Mouse (Mus musculus): ENCODE results near the gene Nhlh1.
A peak's percentile ranks its signal among the peaks of the same experiment; 100 is the strongest.

Nhlh1 gene

DNA sequence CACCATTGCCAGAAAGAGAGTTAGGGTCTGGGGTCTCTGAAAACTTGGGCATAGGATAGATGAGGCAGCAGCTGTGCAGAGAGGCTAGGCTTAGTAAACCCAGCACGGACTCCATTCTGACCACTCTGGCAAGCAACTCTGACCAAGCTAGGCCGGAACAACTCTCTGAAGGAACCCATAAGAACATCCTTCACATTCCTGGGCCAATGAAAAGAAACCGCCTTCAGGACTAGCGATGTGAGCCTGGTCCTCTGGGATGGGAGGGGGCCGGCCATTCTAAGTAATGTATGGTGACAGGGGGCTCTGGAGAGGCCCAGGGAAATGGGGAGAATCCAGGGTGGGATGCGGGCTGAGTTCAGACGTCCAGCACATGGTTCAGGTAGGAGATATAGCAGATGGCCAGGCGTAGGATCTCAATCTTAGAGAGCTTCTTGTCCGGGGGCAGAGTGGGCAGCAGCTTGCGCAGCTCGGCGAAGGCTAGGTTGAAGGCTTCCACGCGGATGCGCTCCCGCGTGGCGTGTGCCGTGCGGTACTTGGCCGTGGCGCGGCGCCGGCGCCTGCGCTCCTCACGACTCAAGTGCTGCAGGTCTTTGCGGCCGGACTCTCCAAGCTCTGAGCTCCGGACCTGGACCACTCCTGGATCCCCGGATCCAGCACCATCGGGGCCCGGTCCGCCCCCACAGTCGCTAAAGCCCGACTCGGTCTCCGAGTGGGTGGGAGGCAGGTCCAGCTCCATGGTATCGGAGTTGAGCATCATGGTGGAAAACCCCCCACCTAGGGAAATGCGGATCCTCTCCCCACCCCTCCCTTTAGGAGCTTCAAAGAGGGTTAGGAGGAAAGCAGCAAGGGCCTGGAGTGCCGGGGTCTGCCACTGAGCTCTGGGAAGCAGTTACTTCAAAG lies 3.6 kb downstream of the Nhlh1 start:
- peak; percentile 6 for DNase-seq (ENCODE audit: low read depth, low spot score)

DNA sequence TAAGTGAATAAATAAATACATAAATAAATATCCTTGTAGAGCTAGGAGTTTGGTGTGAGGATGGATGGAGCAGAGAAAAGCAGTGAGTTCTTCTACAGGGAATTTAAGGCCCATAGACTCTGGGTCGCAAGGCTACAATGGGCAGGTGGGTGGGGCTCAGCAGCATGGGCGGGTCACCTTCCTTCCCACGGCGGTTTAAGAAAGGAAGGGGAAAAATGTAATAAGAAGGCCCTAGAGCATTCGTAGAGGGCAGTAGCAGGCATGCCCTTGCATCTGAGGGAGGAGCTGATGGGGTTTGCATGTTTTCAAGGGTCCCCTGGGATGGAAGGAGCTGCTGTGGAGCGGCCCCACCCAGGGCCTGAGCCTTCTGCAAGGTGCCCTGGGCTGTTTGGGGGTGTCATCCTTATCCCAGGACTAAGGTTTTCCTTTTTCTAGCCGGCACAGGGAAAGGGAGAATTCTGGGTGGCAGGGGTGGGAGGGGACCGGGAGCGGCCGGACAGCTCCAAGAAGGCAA lies 4.5 kb downstream of the Nhlh1 start:
- no peak for DNase-seq (ENCODE audit: low read depth, low spot score)

DNA sequence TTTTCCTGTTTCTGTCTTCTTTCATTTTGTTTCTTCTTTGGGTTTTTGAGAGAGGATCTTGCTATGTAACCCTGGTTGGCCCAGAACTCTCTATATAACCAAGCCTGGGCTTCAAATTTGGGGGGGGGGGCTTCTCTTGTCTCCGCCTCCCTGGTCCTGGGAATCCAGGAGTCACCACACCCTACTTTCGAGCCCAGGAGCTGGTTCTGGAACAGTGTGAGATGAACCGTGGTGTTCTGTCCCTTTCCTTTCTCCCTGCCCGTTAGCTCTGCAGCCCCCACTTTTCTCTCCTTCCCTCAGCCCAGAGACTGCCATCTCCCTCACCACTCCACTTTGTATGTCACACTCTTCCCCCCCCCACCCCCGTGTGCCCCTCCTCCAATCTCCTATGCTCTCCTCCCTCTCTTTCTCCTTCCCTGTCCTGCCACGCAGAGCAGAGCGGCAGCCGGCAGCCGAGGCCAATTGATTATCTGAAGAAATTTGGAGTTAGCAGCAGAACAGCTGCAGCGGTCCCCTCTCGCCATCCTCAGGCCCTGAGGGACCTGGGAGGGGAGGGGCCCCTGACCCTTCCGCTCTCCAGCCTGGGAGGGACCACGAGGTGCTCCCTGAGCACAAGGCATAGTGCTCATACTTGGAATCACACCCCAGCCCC lies 8.1 kb downstream of the Nhlh1 start:
- no peak for DNase-seq (ENCODE audit: low read depth, low spot score)

DNA sequence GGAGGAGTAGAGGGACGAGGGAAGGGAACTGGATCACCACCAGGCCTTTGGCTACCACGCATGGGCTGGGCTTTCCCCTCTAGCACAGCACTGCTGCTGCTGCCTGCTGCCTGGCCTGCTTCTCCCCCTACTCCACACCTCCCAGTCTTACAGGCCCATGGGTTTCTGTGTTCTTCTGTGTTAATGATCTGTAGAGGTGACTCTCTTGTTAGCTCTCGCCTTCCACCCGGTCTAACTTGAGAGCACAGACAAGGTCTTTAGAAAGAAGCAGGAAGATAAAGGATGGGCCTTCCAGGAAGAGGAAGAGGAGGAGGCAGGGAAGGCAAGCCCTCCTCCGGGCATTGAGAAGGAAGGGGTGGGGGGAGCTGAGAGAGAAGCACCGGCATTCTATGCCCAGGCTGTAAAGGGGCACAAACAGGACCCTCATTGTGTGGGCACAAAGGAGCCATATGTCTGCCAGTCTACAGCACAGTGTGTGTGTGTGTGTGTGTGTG lies 9.1 kb downstream of the Nhlh1 start:
- DNase-seq (ENCODE audit: low read depth, low spot score), result no peak

DNA sequence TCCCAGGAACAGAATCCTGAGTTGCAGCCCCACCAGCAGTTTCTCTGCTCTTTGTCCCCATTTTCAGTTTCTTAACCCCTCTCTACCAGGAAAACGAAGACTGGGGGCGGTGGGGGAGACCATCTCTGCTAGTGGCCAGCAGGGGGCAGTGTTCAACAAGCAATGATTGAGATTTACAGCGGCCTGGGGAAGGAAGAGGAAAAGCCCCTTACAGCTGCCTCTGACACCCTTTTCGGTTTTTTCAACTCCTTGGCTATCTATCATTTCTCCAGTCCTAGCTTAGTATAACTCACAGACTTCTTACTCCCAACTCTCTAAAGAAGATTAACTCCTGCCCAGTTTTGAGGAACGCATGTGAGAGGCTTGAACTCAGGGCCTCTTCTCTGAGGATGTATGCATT lies 10.4 kb downstream of the Nhlh1 start:
- DNase-seq (ENCODE audit: low read depth, low spot score), result peak; percentile 84

DNA sequence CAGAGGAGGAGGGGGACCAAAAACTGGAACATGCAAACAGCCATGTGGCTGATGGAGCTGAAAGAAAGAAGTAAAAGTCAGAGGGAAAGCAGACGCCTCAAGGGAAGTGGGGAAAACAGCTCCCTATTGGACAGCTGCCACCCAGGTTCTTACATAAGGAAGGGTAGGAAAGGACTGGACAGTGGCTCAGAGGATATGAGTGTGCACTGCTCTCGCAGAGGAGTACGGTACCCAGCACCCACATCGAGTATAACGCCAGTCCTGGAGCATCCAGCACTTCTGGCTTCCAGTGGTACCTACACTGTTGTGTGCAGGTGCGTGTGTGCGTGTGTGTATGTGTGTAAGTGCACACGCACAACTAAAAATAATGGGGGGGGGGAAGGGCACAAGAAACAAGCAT lies 11.0 kb downstream of the Nhlh1 start:
- DNase-seq (ENCODE audit: low read depth, low spot score), result no peak

DNA sequence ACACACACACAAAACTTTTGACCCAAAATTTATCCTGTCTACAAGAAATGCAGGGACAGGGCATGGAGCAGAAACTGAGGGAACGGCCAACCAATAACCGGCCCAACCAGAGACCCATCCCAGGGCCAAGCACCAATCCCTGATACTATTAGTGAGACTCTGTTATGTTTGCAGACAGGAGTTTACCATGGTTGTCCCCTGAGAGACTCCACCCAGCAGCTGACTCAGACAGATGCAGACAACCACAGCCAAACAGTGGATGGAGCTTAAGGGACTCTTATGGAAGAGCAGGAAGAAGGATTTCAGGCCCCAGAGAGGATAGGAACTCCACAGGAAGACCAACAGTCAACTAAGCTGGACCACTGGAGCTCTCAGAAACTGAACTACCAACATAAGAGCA lies 27.5 kb downstream of the Nhlh1 start:
- DNase-seq (ENCODE audit: low read depth, low spot score), result no peak

DNA sequence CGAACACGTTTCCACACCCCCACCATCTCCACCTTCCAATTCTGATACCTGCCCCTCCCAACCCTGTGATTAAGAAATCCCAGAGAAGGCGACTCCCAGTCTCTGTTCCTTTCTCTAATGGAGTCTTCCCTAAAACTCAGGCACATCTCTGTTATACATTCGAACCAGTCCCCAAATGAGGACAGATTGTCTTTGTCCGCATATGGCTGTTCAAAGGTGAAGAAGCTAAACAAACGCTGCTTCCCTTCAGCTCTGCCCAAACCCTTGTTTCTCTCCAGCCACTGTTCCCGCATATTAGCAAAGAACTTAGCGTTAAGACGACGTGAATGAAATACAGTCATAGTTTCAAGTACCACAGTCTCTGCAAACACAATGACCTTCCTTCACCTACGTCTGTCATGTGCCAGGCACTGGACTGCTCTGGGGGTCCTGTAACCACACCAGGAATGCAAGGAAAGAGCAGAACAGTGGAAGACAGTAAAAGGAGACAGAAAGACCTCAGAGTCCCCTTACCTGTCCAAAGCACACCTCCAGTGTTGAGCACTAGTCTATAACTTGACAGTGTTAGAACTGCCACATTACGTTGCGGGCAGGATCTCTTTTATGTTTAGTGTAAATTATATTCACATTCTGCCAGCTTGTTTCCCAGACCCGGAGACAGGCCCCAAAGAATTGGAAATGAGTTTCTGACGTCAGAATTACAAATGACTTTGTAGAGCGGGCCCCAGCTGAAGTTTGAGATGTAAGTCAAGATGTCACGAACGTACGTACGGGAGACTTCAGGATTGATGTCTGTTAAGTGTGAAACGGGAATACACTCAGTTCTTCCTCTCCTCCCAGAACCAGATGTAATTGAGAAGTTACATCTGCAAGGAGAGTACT lies 28.7 kb downstream of the Nhlh1 start, which contains the start of gene Vangl2:
Gene Vangl2, minus strand, starts transcription at position 51 of the 882 bp plus-strand sequence.
- no peak for DNase-seq (ENCODE audit: low read depth, low spot score)

DNA sequence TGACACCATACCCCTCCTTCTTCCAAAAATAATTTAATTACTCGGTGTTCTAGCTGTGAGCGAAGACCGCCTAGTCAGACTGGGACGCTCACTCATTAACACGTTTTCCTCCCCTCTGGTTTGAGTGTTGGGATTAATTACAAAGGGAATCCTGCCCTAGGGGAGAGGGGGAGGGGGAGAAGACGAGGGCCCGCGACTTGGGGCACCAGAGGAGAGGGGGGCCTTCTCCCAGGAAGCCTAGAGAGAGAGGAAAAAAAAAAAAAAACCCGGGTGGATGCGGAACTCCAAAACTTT lies 29.6 kb downstream of the Nhlh1 start:
- no peak for DNase-seq (ENCODE audit: low read depth, low spot score)

DNA sequence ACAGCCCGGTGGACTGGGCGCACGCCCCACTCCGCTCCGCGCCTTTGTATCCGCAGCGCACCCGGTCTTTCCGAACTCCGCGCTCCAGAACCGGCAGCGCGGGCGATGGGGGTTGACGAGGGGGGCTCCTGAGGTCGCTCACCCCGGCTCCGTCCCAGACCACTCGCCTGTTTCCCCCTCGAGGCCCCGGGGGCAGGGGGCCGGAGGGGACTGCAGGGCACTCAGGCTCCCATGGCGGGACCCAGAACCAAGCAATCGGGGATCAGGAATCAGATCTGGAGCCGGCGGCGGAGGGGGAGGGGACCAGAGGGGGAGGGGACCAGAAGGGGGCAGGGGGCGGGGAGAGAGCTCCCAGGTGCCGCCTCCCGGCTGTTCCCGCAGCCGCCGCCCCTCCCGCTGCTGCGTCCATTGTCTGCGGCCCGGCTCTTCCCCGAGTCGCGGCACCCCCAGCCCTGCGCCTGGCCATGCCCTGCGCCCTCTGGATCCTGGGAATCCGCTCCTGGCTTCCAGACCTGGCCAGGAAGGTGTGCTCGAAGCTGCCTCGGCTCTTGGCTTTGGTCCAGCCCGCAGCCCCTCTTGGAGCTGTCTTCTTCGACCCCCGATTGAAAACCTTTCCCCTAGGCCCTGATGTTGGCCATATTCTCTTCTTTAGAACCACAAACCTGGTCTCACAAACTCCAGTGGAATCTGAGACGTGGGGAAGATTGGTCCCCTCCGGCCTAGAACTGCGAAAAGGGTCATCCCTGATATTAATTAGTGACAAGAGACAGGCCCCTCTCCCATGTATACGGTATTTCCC lies 30.2 kb downstream of the Nhlh1 start:
- DNase-seq (ENCODE audit: low read depth, low spot score), result peak; percentile 89

DNA sequence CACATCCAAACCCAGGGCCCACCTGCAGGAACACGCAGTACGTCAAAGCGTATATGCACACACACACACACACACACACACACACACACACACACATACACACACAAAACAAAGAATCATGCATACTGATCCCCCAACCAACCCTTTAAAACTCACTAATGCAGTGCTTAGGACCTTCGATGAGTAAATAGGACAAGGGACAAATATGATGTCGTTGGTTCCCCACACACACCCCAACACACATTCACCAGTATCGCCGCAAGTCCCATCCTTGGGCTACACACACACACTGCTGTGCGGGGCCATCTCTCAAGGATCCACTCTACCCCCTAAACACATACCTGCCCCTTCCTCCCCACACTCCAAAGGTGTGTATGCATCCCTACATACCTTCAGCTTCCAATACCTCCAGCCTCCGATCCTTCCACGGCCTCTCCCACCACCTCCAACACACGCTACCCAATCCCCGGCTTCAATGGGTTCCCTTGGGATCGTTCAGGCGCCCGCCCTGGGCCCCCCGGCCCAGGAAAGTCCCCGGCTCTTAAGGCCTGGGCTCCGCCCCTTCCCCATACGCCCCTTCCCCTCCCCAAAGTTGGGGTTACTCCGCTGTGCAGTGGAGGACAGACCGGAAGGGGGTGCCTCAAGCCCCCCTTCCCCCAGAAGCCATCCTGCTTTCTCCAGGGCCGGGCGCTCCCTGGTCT lies 31.0 kb downstream of the Nhlh1 start:
- peak; percentile 62 for DNase-seq (ENCODE audit: low read depth, low spot score)

DNA sequence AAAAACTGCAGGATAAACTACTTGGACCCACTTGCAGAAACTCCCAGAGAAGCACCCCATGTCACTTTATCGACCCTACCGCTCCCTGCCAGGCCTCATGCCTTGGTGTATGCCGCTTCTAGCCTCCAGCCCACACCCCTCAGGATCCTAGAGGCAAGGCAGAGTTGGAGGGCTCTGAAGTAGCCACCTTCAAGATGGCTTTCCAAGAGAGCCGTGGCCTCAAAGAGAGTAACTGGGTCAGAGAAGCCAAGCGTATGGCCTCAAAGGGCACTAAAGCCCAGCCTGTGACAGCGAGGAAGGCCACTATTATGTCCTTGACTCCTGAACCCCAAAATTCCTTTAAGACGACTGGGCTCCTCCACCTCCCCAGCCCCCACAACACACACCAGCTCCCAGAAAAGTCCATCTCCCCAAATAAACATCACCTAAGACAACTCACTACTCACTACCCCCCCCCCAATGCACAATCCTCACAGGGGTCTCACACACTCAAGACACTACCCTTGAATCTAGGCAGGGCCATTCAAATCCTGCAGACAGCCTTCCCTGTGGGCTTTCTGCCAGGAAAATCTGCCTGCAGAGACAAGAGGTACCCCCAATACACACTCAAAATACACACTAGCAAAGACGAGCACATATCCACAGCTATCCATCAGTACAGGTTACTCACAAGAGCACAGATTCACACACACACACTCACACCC lies 32.0 kb downstream of the Nhlh1 start:
- no peak for DNase-seq (ENCODE audit: low read depth, low spot score)

DNA sequence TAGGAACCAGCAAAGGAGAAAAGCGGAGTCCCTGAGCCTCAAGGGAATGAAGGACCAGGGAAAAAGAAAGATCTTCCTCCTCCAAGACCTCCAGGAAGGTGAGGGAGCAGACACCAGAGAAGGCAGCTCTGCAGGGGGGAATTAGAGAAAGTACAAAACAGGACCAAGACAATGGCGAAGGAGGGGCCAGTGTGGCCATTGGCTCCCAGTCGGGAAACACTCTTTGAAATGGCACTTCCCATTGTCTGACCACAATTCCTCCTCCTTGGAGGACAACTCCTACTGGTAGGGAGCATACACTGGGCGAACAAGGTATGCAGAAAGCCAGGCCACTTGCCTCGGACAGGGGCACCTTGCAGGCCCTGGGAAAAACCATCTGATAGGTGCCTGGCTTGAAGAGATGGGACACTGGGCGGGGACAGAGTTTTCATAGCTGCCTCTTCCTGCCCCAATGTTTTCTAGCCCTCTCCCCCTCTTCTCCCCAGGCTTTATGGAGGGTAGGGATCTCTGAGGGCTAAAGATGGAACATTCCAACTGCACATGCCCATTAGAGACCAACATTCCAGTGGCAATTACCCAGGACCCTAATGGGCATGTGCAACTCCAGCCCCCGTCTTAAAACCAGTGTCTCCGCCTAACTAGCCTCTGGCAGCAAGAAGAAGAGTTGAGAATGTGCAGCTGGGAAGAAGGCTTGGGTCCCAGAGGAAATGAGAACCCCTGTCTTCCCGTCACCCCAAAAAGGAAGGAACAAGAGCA lies 33.1 kb downstream of the Nhlh1 start:
- DNase-seq (ENCODE audit: low read depth, low spot score), result no peak

DNA sequence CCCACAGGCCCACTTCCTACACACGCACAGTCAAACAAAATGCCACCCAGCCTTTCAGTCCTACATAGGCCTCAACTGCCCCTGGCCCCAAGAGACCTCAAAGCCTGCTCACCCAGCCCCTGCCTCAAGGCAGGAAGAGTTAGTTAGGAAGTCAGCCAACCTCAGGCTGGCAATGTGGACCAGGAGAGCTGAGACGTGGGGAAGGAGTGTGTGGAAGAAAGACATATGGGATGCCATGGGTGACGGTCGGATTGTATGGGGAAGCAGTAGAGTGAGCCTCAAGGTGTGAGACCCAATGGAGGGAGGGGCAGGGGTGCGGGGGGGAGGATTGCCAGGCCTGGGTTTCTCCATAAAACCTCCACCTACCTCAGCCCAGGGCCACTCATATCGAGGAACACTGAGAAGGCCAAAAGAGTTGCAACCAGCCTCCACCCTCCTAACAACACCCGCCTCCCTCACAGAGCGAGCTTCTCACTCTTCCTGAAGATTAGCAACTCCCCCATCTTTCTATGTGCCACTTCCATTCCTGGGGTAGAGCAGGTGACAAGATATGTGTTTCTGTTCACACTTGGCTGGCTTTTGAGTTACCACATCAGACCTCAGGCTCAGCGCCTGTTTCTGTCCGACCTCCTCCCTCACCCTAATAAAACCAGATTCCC lies 37.4 kb downstream of the Nhlh1 start:
- DNase-seq (ENCODE audit: low read depth, low spot score), result no peak

DNA sequence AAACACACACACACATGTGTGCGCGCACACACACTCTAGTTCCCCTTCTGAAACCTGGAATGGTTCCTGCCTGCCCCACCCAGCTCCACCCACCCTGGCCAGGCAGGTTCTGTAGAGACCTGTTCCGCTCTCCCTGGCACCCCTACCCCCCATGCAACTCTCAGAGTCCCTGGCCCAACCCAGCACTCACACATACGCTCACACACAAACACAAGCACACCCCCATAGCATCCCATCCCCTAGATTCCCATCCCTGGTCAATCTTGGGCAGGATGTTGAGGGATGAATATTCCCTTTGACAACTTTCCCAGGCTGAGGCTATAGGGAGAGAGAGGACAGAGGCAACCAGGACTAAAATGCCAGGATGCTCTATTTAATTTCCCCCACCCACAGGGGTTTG lies 38.0 kb downstream of the Nhlh1 start:
- no peak for DNase-seq (ENCODE audit: low read depth, low spot score)

DNA sequence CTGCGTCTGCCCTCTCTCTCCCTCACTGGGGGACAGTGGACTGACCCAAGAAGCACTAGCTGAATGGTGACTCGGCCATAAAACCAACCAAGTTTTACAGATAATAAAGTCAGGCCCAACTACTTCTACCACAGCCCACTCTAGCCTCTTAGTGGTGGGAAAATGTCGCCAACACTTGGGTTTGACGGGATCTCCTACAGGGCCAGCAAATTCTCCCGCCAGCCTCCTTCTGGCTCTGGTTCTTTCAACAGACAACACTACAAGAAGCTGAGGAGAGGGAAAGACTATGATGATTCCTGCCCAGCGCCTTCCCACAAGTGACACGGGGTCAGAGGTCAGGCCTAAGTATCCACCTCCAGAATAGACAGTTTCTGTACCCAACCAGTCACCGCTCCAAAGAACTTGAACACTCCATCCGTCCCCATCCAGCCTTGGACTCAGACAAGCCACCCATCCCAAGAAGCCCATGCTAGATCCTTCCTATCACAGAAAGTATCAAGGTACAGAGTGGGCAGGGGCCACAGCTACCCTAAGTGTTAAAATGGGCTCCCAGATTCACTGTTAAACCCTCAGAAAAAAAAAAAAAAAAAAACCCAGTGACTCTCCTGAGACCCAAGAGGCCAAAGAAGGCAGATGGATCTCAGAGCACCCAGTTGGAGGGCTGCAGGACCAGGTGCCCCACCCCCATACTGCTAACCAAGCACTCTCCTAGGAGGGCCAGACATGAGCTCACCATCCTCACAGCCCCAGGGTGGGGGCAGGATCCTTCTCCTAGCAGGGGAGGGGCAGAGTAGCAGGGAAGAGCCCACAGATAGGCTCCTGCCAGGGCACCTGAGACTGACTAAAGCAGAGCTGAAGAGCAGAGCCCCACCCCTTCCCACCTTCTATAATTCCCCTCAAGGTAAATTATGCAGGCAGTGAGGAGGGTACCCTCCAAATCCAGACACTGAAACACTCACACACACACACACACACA lies 38.7 kb downstream of the Nhlh1 start:
- DNase-seq (ENCODE audit: low read depth, low spot score), result no peak

DNA sequence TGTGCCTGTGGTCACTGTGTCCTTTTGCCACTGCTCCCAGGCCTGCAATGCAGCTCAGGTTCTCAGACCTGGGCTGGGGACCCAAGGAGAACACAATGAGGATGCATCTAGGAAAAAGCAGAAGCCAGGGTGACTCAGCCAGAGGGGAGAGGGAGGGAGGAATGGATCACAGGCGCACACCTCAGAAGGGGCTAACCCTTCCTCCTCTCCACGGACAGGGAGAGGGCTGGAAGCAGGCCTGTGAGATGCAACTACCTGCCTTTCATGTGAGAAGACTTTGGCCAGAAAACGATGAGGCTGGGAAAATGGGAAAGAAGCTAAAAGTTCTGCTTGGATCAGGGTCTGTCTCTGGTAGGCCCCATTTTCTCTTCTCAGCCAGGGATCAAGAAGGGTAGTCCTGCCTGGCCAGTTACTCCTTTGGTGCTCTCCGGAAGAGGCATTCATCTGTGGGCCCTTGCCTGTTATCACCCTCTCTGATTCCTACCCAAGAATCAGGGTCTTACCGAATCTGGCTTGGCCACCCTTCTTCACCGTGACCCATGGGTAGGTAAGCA lies 39.8 kb downstream of the Nhlh1 start:
- DNase-seq (ENCODE audit: low read depth, low spot score), result no peak
